In the genomic region with DNA sequence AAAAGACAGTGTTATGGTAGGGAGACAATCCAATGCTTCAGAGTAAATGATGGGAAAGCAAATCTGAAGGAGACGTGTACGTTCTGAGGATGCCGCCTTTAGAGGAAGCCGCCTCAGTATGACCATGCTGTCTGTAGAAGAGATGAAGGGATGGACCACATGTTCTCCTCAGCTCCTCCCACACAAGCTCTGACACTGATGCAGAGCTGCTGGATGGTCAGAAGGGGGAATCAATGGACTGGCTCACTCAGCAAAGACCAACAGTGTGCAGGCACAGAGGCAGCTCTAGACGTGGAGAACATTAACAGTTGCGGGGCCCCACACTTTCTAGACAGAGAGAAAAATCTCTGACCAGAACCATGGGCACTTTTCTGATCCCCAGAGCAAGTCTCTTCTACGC, we compare ENCODE assay signal across 16 mouse cellular contexts.
"Had no signal": no experiment of that assay in that cellular context is flagged by ENCODE, and none has a peak within 500 bp of the region (broad histone marks: within the 10 kb centered on the region; RNA-seq: fewer than 3 reads in every experiment).

No protein-coding gene starts in this region.

- H3K9me3 ChIP-seq: limb, embryonic 10.5 days; liver, embryonic 13.5 days; midbrain, embryonic 10.5 days; neural tube, embryonic 13.5 days; stomach, embryonic 15.5 days had no signal

- H3K27ac ChIP-seq: left cerebral cortex, adult 2 months; limb, embryonic 10.5 days; liver, embryonic 13.5 days; midbrain, embryonic 10.5 days; neural tube, embryonic 13.5 days; stomach, embryonic 15.5 days had no signal

- H3K4me3 ChIP-seq: left cerebral cortex, adult 2 months; limb, embryonic 10.5 days; liver, embryonic 13.5 days; midbrain, embryonic 10.5 days; neural tube, embryonic 13.5 days; stomach, embryonic 15.5 days had no signal

- H3K4me2 ChIP-seq: liver, embryonic 13.5 days; neural tube, embryonic 13.5 days; stomach, embryonic 15.5 days had no signal

- H3K27me3 ChIP-seq: liver, embryonic 13.5 days; neural tube, embryonic 13.5 days; stomach, embryonic 15.5 days had no signal

- H3K9ac ChIP-seq: liver, embryonic 13.5 days; neural tube, embryonic 13.5 days; stomach, embryonic 15.5 days had no signal

- ATAC-seq: hindbrain, embryonic 16.5 days; inflammation-experienced regulatory T-cells, adult 6 months had no signal

- H3K4me1 ChIP-seq: stomach, embryonic 15.5 days had no signal

- DNase-seq: kidney, adult 18-20 months; kidney, postnatal 10 days; kidney, postnatal 4 days; liver, embryonic 13.5 days; lung, adult 2 months; lung, postnatal 36 days; midbrain, embryonic 14.5 days; right cerebral cortex, postnatal 14 days; thymus, postnatal 36 days had no signal

- H3K36me3 ChIP-seq: limb, embryonic 10.5 days; liver, embryonic 13.5 days; midbrain, embryonic 10.5 days; neural tube, embryonic 13.5 days; stomach, embryonic 15.5 days had no signal
